Mouse (Mus musculus) left cerebral cortex, postnatal 25 days (tissue): Measurements from ENCODE around the gene Zbed6. TPM values are rescaled to one million over a fixed set of nuclear protein-coding genes. Genes with fewer than 3 reads are reported as not detected.

ENCODE experiments used
- total RNA-seq, 2 experiments: library from RNA; stranded (reverse); gene quantifications; 2 replicates each; pipeline ENCODE4 v1.2.3; 2021

Gene Zbed6
- total RNA-seq, 2 experiments from 2014 or later = 4.8 to 9.0 TPM

Other genes with a start within 250 kb of the Zbed6 start
- 10 to 100 TPM in 1 of 2 experiments, 1 to 10 TPM in 1; 7.6 to 11.0 TPM for gene Sox13, start 236.5 kb downstream of the Zbed6 start, total RNA-seq
- gene Snrpe, start 50.6 kb downstream of the Zbed6 start, total RNA-seq = 10 to 100 TPM; 58.8 to 61.6 TPM
- 10 to 100 TPM; 21.6 to 32.3 TPM for gene Gm38394, start 433 bp upstream of the Zbed6 start, total RNA-seq
- under 1 TPM; 0.16 to 0.41 TPM for gene Lax1, start 29.2 kb upstream of the Zbed6 start, total RNA-seq
- gene Atp2b4, start 140.2 kb upstream of the Zbed6 start, total RNA-seq = 100 to 1,000 TPM; 201 to 257 TPM
- gene Optc, start 247.1 kb upstream of the Zbed6 start, total RNA-seq = 1 to 10 TPM in 1 of 2 experiments, under 1 TPM in 1; 0.94 to 2.8 TPM